Mouse (Mus musculus): ENCODE measurements around the gene Scgb1b17. TPM values are rescaled to one million over a fixed set of nuclear protein-coding genes. Genes with fewer than 3 reads are reported as not detected.

Scgb1b17 gene
- polyA plus RNA-seq (2012; rRNA removed), result not detected in 2 replicates

GRCm38 (mm10) chr7:33063149-33063548 is at the start of gene Scgb1b17:
Scgb1b17 (plus strand) TSS chr7:33063449.

GRCm38 (mm10) chr7:33056461-33056860 is 6.8 kb upstream of the Scgb1b17 start, which contains the start of gene Scgb2b17:
Scgb2b17 (minus strand) TSS chr7:33056561.

Other genes starting within 250 kb of the Scgb1b17 start
- not detected in 2 replicates for gene Scgb2b15, start 233.8 kb upstream of the Scgb1b17 start, polyA plus RNA-seq (2012; rRNA removed)
- not detected in 2 replicates for gene Scgb1b15, start 226.9 kb upstream of the Scgb1b17 start, polyA plus RNA-seq (2012; rRNA removed)
- not detected in 2 replicates for gene Scgb2b17, start 6.9 kb upstream of the Scgb1b17 start, polyA plus RNA-seq (2012; rRNA removed)
- gene Scgb2b18, start 110.4 kb downstream of the Scgb1b17 start, polyA plus RNA-seq (2012; rRNA removed), result not detected in 2 replicates
- not detected in 2 replicates for gene Scgb1b18, start 122.1 kb downstream of the Scgb1b17 start, polyA plus RNA-seq (2012; rRNA removed)
- gene Scgb2b19, start 216.9 kb downstream of the Scgb1b17 start, polyA plus RNA-seq (2012; rRNA removed), result not detected in 2 replicates
- gene Scgb1b19, start 223.8 kb downstream of the Scgb1b17 start, polyA plus RNA-seq (2012; rRNA removed), result not detected in 2 replicates